Mouse (Mus musculus) heart, postnatal 0 days (tissue): ENCODE data around the gene Gm6588.

Experiments used
- CTCF ChIP-seq: IDR thresholded peaks from 2 replicates; pipeline ENCODE4 v1.5.1; 2016; ENCODE audit warnings: antibody characterized with exemption, control low read depth, low read depth
- EP300 ChIP-seq: IDR thresholded peaks from 2 replicates; pipeline ENCODE4 v1.6.1; 2016; ENCODE audit warnings: antibody characterized with exemption, low read depth

DNA sequence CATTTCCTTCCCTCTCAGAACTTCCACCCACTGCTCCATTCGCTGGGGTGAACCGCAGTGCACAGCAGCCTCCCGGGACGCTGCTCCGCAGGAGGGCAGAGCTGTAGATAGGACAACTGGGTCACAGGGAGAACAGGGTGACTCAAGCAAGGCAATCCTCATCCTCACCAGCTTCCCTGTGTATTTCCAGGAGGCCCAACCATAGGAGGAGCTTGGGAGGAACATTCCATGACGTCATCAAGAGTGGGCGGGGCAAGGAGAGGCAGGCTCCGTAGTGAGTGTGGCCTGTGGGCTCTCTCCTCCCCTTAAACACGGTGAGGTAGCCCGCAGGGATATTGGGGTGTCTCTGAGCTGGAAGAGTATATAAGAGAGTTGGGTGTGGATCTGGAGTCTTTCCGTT is 44.3 kb downstream of the Gm6588 start:
- TF ChIP-seq CTCF (no peak), EP300 (no peak)
